ENCODE assay signal across 7 mouse cellular contexts in genomic region chr19:38352495-38353130, GRCm38 (mm10). TPM values are rescaled to one million over a fixed set of nuclear protein-coding genes. Genes with fewer than 3 reads are reported as not detected.
DNase-seq lines count a peak whose midpoint lies in the region; ATAC-seq and TF ChIP-seq lines count a peak whose summit lies in the region.

No protein-coding gene starts in this region.

- WGBS in neural tube, embryonic 11.5 days: 49% methylated on average over 6 of the region's 6 CpGs
- 40% methylated on average over 6 of the region's 6 CpGs for WGBS in hindbrain, postnatal 0 days
- 33% methylated on average over 6 of the region's 6 CpGs for WGBS in lung, embryonic 16.5 days
- 19% methylated on average over 6 of the region's 6 CpGs for WGBS in small intestine, adult 2 months

- no peak overlapping the region for H3K4me2 ChIP-seq in neural tube, embryonic 11.5 days (ENCODE audit: low read depth)
- H3K4me2 ChIP-seq in hindbrain, postnatal 0 days (ENCODE audit: low read depth, low read length): no peak overlapping the region
- H3K4me2 ChIP-seq in lung, embryonic 16.5 days (ENCODE audit: low read depth, low read length): no peak overlapping the region

- H3K4me3 ChIP-seq in neural tube, embryonic 11.5 days (ENCODE audit: low read depth, low read length): no peak overlapping the region
- no peak overlapping the region for H3K4me3 ChIP-seq in hindbrain, postnatal 0 days (ENCODE audit: low read length)
- H3K4me3 ChIP-seq in lung, embryonic 16.5 days (ENCODE audit: low read length): no peak overlapping the region
- no peak overlapping the region for H3K4me3 ChIP-seq in small intestine, adult 2 months (ENCODE audit: low read depth, low read length)

- no peak for ATAC-seq in neural tube, embryonic 11.5 days (ENCODE audit: insufficient read depth, low FRiP score, low TSS enrichment)
- peak; percentile 79 for ATAC-seq in hindbrain, postnatal 0 days
- ATAC-seq in lung, embryonic 16.5 days (ENCODE audit: low read depth): 0 out of 2 replicates have a peak, but pooled peaks have one; percentile 36

- no peaks in the 10 kb centered on the region for H3K27me3 ChIP-seq in neural tube, embryonic 11.5 days (ENCODE audit: control insufficient read depth, insufficient read depth, low read length)
- H3K27me3 ChIP-seq in hindbrain, postnatal 0 days (ENCODE audit: insufficient read depth, low read length): no peaks in the 10 kb centered on the region
- no peaks in the 10 kb centered on the region for H3K27me3 ChIP-seq in lung, embryonic 16.5 days (ENCODE audit: control insufficient read depth, insufficient read depth, low read depth, low read length)
- H3K27me3 ChIP-seq in small intestine, adult 2 months (ENCODE audit: control insufficient read depth, insufficient read depth, low read length): no peaks in the 10 kb centered on the region

- no peaks in the 10 kb centered on the region; the same call in 1 of the 2 replicates for H3K4me1 ChIP-seq in neural tube, embryonic 11.5 days (ENCODE audit: control insufficient read depth, insufficient read depth, low read length)
- no peaks in the 10 kb centered on the region for H3K4me1 ChIP-seq in hindbrain, postnatal 0 days (ENCODE audit: insufficient read depth, low read length)
- no peaks in the 10 kb centered on the region for H3K4me1 ChIP-seq in lung, embryonic 16.5 days (replicated peaks; ENCODE audit: control insufficient read depth, insufficient read depth, low read length)
- H3K4me1 ChIP-seq in small intestine, adult 2 months (ENCODE audit: control insufficient read depth, insufficient read depth, insufficient read length, low read length): peaks cover 17% of the 10 kb centered on the region; the same call in 1 of the 2 replicates

- no peaks in the 10 kb centered on the region for H3K36me3 ChIP-seq in neural tube, embryonic 11.5 days (ENCODE audit: control insufficient read depth, insufficient read depth, low read length)
- no peaks in the 10 kb centered on the region for H3K36me3 ChIP-seq in hindbrain, postnatal 0 days (ENCODE audit: insufficient read depth, low read length)
- no peaks in the 10 kb centered on the region for H3K36me3 ChIP-seq in lung, embryonic 16.5 days (ENCODE audit: control insufficient read depth, insufficient read depth, low read length)
- H3K36me3 ChIP-seq in small intestine, adult 2 months (ENCODE audit: control insufficient read depth, insufficient read depth, low read length): no peaks in the 10 kb centered on the region

- peak; percentile 82 for TF ChIP-seq CTCF in hindbrain, postnatal 0 days (IDR thresholded peaks at IDR 0.05; ENCODE audit: low read depth)
- TF ChIP-seq CTCF in small intestine, adult 2 months (IDR thresholded peaks at IDR 0.05; ENCODE audit: extremely low read depth, insufficient read length, insufficient replicate concordance, low read depth, low read length): no peak

- H3K9me3 ChIP-seq in neural tube, embryonic 11.5 days (ENCODE audit: control insufficient read depth, low read length): no peaks in the 10 kb centered on the region
- H3K9me3 ChIP-seq in hindbrain, postnatal 0 days (ENCODE audit: low read length): no peaks in the 10 kb centered on the region
- H3K9me3 ChIP-seq in lung, embryonic 16.5 days (ENCODE audit: control insufficient read depth, low read length): no peaks in the 10 kb centered on the region

- H3K27ac ChIP-seq in neural tube, embryonic 11.5 days (ENCODE audit: low read depth, low read length): no peak overlapping the region
- no peak overlapping the region for H3K27ac ChIP-seq in hindbrain, postnatal 0 days
- H3K27ac ChIP-seq in lung, embryonic 16.5 days (ENCODE audit: low read length): no peak overlapping the region
- peak overlapping the region; percentile 95 for H3K27ac ChIP-seq in small intestine, adult 2 months (ENCODE audit: insufficient read depth, low read depth, low read length)

- no peak for TF ChIP-seq POLR2A in small intestine, adult 2 months (IDR thresholded peaks at IDR 0.05; ENCODE audit: low read depth, low read length)

- H3K9ac ChIP-seq in neural tube, embryonic 11.5 days (ENCODE audit: low read length): no peak overlapping the region
- no peak overlapping the region for H3K9ac ChIP-seq in hindbrain, postnatal 0 days (replicated peaks; ENCODE audit: low read length)
- no peak overlapping the region for H3K9ac ChIP-seq in lung, embryonic 16.5 days (ENCODE audit: low read length)

- peak; percentile 46 for DNase-seq in neural tube, embryonic 11.5 days (ENCODE audit: low spot score)
- no peak for DNase-seq in neural tube, embryonic 10.5 days (ENCODE audit: extremely low spot score, low spot score)
- DNase-seq in R1 (ENCODE audit: low read depth, low spot score): peak; percentile 78
- peak; percentile 76 for DNase-seq in embryo, embryonic 11 days
- DNase-seq in hindbrain, postnatal 0 days (ENCODE audit: low spot score): peak; percentile 86

RNA-seq across cellular contexts. Expression of gene Slc35g1, which starts 43.2 kb away (rescaled TPM):
- polyA plus RNA-seq in neural tube, embryonic 11.5 days (2014; fragmentation: Nextera tagmentation; extraction: Ambion mirVana): 4.2 and 4.3 TPM in 2 replicates
- total RNA-seq in hindbrain, postnatal 0 days (2014; rRNA removed): 2.0 and 3.2 TPM in 2 replicates
- polyA plus RNA-seq in hindbrain, postnatal 0 days (2015; fragmentation: Nextera tagmentation; extraction: Ambion mirVana): 1.4 and 1.5 TPM in 2 replicates
- polyA plus RNA-seq in lung, embryonic 16.5 days (2015; fragmentation: Nextera tagmentation; extraction: Ambion mirVana): 2.8 and 2.9 TPM in 2 replicates
- 25.1 and 36.9 TPM in 2 replicates for polyA plus RNA-seq in small intestine, adult 2 months (2012; rRNA removed)
